Mouse (Mus musculus) C2C12 (cell line): ENCODE data around the gene Fmnl3.

Experiments
- CTCF ChIP-seq: IDR thresholded peaks from one replicate; pipeline ENCODE4 v1.5.1; 2011; ENCODE audit not compliant: control insufficient read depth, insufficient read depth, insufficient read length
- MYOG ChIP-seq: IDR thresholded peaks from one replicate; pipeline ENCODE4 v1.6.1; 2011; ENCODE audit not compliant: control insufficient read depth, insufficient read length; ENCODE audit errors: extremely low read depth
- USF1 ChIP-seq: IDR thresholded peaks from one replicate; pipeline ENCODE4 v1.6.1; 2011; ENCODE audit warnings: low read depth, mild to moderate bottlenecking, control low read depth, moderate library complexity

DNA sequence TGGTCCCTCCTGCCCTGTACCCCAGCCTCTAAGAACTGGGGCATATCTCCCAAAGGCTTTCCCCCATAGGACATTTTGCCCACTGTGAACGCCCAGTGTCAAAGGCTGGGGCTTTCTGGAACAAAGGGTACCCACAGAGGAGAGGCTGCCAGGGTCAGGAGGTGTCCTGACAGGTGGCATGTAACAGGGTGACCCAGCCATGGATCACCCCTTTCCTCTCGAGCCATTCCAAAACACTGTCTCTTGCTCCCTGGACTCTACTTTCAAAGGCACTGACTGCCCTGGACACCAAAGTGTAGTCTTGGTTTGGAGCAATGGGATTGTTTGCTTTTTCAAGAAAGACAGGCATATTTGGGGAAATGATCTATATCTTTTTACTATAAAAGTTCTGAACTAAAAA is 40.0 kb downstream of the Fmnl3 start:
- no peak for TF ChIP-seq USF1
- no peak for TF ChIP-seq CTCF
- no peak for TF ChIP-seq MYOG
